Mouse (Mus musculus) kidney, embryonic 16.5 days (tissue): ENCODE results near the gene Ctss. TPM values are rescaled to one million over a fixed set of nuclear protein-coding genes. Genes with fewer than 3 reads are reported as not detected.

Experiments
- ATAC-seq: fragments of 200-750 bp; cut with Nextera tagmentation; 2 replicates; pipeline ENCODE4 v1.8.0; 2017; ENCODE audit warnings: moderate TSS enrichment; ENCODE audit not compliant: low FRiP score, low TSS enrichment
- H3K27ac ChIP-seq: fragments of 300-500 bp; sonication (generic); 2 replicates; pipeline ENCODE4 v1.5.1; 2014; ENCODE audit warnings: low read length
- H3K27me3 ChIP-seq: fragments of 300-500 bp; sonication (generic); 2 replicates; pipeline ENCODE4 v1.6.1; 2014; ENCODE audit warnings: low read length, control low read depth, mixed read lengths; ENCODE audit not compliant: insufficient read depth
- H3K36me3 ChIP-seq: fragments of 300-500 bp; sonication (generic); 2 replicates; pipeline ENCODE4 v1.6.1; 2014; ENCODE audit warnings: low read length, control low read depth, mixed read lengths; ENCODE audit not compliant: insufficient read depth
- H3K4me1 ChIP-seq: fragments of 300-500 bp; sonication (generic); 2 replicates; pipeline ENCODE4 v1.6.1; 2014; ENCODE audit warnings: low read length, control low read depth, mixed read lengths; ENCODE audit not compliant: insufficient read depth
- H3K4me2 ChIP-seq: fragments of 300-500 bp; sonication (generic); replicated peaks from 2 replicates; pipeline ENCODE4 v1.6.1; 2014; ENCODE audit warnings: low read depth, low read length
- H3K4me3 ChIP-seq: fragments of 300-500 bp; sonication (generic); 2 replicates; pipeline ENCODE4 v1.5.1; 2014; ENCODE audit warnings: mild to moderate bottlenecking, low read length
- H3K9ac ChIP-seq: fragments of 300-500 bp; sonication (generic); replicated peaks from 2 replicates; pipeline ENCODE4 v1.6.1; 2014; ENCODE audit warnings: low read length
- H3K9me3 ChIP-seq: fragments of 300-500 bp; sonication (generic); 2 replicates; pipeline ENCODE4 v1.6.1; 2016; ENCODE audit warnings: low read length, control low read depth
- WGBS: fragments of 180-500 bp; shearing (Covaris S2); extraction: QIAGEN DNeasy Blood & Tissue Kit; methylation state at CpG from one replicate; pipeline ENCODE4 v1.1.7; 2014; 5-methylcytosine and 5-hydroxymethylcytosine counted together
- polyA plus RNA-seq: library from polyadenylated mRNA; unstranded; fragments of >200 nt; fragmentation: Nextera tagmentation; extraction: Ambion mirVana; gene quantifications from 2 replicates; pipeline ENCODE4 v1.2.1, GENCODE M21; 2015

The Ctss gene
- polyA plus RNA-seq, 1 experiment from 2014 or later: 12.1 TPM

DNA sequence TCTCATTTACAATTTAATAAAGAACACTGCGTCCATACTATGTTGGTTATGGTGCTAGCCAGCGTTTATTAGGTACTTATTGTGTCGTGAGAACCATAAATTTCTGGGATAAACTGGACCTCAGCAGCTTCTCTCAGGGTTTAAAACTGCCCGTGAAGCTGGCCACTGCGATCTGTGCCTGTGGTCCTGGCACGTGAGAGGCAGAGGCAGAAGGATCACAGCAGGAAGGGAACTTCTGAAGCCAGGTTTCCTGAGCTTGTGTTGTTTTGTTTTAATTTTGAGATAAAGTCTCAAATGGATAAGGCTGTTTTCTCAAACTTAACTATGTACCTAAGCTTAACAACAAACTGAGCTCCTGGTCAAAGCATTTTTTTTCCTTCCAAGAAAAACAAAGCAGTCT, 17.2 kb upstream of the Ctss start:
- Histone ChIP-seq H3K27me3 (no peaks in the 10 kb centered on the region), H3K36me3 (0 out of 2 replicates have a peak, but pooled peaks cover 9% of the 10 kb centered on the region), H3K9ac (no peak overlapping the region), H3K4me1 (no peaks in the 10 kb centered on the region), H3K27ac (no peak overlapping the region), H3K4me3 (no peak overlapping the region), H3K4me2 (no peak overlapping the region), H3K9me3 (no peaks in the 10 kb centered on the region)
- ATAC-seq: no peak
- 60% methylated on average over 6 of the region's 6 CpGs for WGBS

GRCm38 (mm10) chr3:95511611-95512180, 14.9 kb upstream of the Ctss start:
- ATAC-seq: no peak
- 0 out of 2 replicates have a peak, but pooled peaks cover 6% of the 10 kb centered on the region for H3K36me3 ChIP-seq

GRCm38 (mm10) chr3:95516614-95517041, 10.0 kb upstream of the Ctss start:
- no peak for ATAC-seq
- WGBS: 88% methylated on average over 3 of the region's 3 CpGs
- Histone ChIP-seq H3K27me3 (no peaks in the 10 kb centered on the region), H3K36me3 (no peaks in the 10 kb centered on the region), H3K27ac (no peak overlapping the region), H3K9ac (no peak overlapping the region), H3K9me3 (no peaks in the 10 kb centered on the region), H3K4me1 (no peaks in the 10 kb centered on the region), H3K4me3 (no peak overlapping the region), H3K4me2 (no peak overlapping the region)

More at GRCm38 (mm10) chr3:95511611-95512180, 14.9 kb upstream of the Ctss start:
- Histone ChIP-seq H3K9me3 (no peaks in the 10 kb centered on the region), H3K27me3 (no peaks in the 10 kb centered on the region), H3K4me3 (no peak overlapping the region), H3K4me2 (no peak overlapping the region), H3K9ac (no peak overlapping the region), H3K27ac (no peak overlapping the region), H3K4me1 (no peaks in the 10 kb centered on the region)
- WGBS: 71% methylated on average over 9 of the region's 9 CpGs

GRCm38 (mm10) chr3:95517493-95517898, 9.1 kb upstream of the Ctss start:
- Histone ChIP-seq H3K9ac (no peak overlapping the region), H3K9me3 (no peaks in the 10 kb centered on the region), H3K4me1 (no peaks in the 10 kb centered on the region), H3K4me2 (no peak overlapping the region), H3K36me3 (no peaks in the 10 kb centered on the region), H3K27ac (no peak overlapping the region), H3K27me3 (no peaks in the 10 kb centered on the region), H3K4me3 (no peak overlapping the region)
- ATAC-seq: peak; percentile 46
- 23% methylated on average over 10 of the region's 10 CpGs for WGBS

- Histone ChIP-seq H3K9me3 (no peaks in the 10 kb centered on the region), H3K4me3 (no peak overlapping the region), H3K4me2 (no peak overlapping the region), H3K27me3 (no peaks in the 10 kb centered on the region), H3K27ac (no peak overlapping the region), H3K36me3 (no peaks in the 10 kb centered on the region), H3K4me1 (no peaks in the 10 kb centered on the region), H3K9ac (no peak overlapping the region)
- ATAC-seq: no peak
- WGBS: 82% methylated on average over 7 of the region's 7 CpGs
These were observed 7.7 kb upstream of the Ctss start for GRCm38 (mm10) chr3:95518891-95519290.

DNA sequence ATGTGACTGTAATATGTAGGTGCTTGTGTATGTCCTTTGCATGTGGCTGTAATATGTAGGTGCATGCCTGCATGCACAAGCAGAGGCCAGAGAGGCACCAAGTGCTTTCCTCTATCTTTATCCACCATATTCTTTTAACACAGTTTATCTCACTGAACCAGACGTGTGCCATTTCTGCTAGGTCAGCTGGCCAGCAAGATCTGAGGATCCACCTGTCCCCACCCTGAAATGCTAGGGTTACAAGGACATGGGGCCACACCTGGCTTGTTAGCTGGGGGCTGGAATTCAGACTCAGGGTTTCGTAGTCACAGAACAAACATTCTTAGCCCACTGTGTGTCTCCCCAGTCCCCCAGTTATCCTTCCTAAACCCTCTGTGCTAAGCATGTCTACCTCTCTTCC, 7.3 kb upstream of the Ctss start:
- 82% methylated on average over 2 of the region's 2 CpGs for WGBS
- no peak overlapping the region for H3K9ac ChIP-seq
- no peaks in the 10 kb centered on the region for H3K27me3 ChIP-seq
- H3K4me2 ChIP-seq: no peak overlapping the region
- no peaks in the 10 kb centered on the region for H3K9me3 ChIP-seq
- H3K4me1 ChIP-seq: no peaks in the 10 kb centered on the region
- H3K27ac ChIP-seq: no peak overlapping the region
- no peaks in the 10 kb centered on the region for H3K36me3 ChIP-seq
- ATAC-seq: no peak
- H3K4me3 ChIP-seq: no peak overlapping the region

DNA sequence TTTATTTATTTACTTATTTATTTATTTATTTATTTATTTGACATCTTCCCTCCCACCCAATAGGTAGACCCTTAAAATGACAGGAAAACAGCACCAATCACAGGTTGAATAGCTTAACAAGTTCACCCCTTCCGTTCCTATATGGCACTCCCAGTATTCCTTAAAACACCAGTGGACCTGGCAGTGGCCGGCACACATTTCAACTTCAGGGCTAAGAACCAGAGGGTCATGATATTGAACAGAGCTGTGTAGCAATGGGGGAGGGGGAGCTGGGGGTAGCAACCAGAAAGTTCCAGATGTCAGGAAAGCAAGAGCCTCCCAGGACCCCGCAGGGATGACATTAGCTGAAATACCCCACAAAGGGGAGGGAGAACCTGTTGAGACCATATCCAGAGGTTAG, 6.5 kb upstream of the Ctss start:
- Histone ChIP-seq H3K27me3 (no peaks in the 10 kb centered on the region), H3K4me1 (no peaks in the 10 kb centered on the region), H3K36me3 (no peaks in the 10 kb centered on the region), H3K9me3 (no peaks in the 10 kb centered on the region), H3K4me3 (no peak overlapping the region), H3K9ac (no peak overlapping the region), H3K4me2 (no peak overlapping the region), H3K27ac (no peak overlapping the region)
- no peak for ATAC-seq
- 85% methylated on average over 3 of the region's 3 CpGs for WGBS

DNA sequence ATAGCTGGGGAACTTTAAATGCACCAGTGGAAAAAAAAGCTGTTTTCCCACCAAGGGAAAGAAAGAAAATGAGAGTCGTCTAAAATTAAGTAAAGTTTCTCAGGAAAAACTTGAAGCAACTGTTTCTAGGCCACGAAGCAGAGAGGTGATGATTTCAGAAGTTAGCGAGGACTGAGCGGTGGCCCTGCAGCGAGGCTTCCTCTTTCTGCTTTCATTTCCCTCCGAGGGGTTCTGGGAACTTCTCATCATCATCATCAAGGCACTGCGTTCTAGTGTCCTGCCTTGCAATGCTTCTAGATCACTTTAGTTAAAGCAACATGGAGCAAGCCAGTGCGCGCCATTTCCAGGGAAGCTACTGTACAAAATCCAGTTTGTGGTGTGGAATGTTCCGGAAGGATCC, 5.4 kb upstream of the Ctss start:
- no peak overlapping the region for H3K4me2 ChIP-seq
- ATAC-seq: no peak
- H3K27ac ChIP-seq: no peak overlapping the region
- whole genome bisulfite sequencing: 86% methylated on average over 10 of the region's 10 CpGs
- H3K4me1 ChIP-seq: no peaks in the 10 kb centered on the region
- no peak overlapping the region for H3K9ac ChIP-seq
- no peaks in the 10 kb centered on the region for H3K27me3 ChIP-seq
- H3K36me3 ChIP-seq: no peaks in the 10 kb centered on the region
- H3K9me3 ChIP-seq: no peaks in the 10 kb centered on the region
- no peak overlapping the region for H3K4me3 ChIP-seq

- H3K4me1 ChIP-seq: no peaks in the 10 kb centered on the region
- H3K9ac ChIP-seq: no peak overlapping the region
- H3K4me2 ChIP-seq: no peak overlapping the region
- WGBS: 51% methylated on average over 3 of the region's 3 CpGs
- H3K36me3 ChIP-seq: no peaks in the 10 kb centered on the region
- no peak overlapping the region for H3K4me3 ChIP-seq
- H3K27me3 ChIP-seq: no peaks in the 10 kb centered on the region
- ATAC-seq: no peak
- H3K9me3 ChIP-seq: no peaks in the 10 kb centered on the region
- H3K27ac ChIP-seq: no peak overlapping the region
These were observed 2.9 kb upstream of the Ctss start for GRCm38 (mm10) chr3:95523662-95524061.

DNA sequence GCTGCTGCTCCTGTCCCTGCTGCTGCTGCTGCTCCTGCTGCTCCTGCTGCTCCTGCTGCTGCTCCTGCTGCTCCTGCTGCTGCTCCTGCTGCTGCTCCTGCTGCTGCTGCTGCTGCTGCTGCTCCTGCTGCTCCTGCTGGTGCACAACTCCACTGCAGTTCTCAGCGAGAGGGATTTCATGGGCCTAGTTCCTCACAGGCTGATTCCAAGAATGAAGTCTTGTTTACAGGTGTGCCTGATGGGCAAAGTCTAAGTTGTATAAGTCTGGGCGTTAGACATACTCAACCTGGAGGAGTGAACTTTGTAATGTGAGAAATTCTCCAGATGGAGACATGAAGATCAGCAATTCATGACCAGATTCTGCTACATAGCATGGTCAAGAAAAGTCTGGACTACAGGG, 1.9 kb upstream of the Ctss start:
- Histone ChIP-seq H3K9ac (no peak overlapping the region), H3K4me1 (no peaks in the 10 kb centered on the region), H3K9me3 (no peaks in the 10 kb centered on the region), H3K27me3 (no peaks in the 10 kb centered on the region), H3K36me3 (no peaks in the 10 kb centered on the region), H3K4me2 (no peak overlapping the region), H3K4me3 (no peak overlapping the region), H3K27ac (no peak overlapping the region)
- ATAC-seq: no peak
- WGBS: 61% methylated on average over 2 of the region's 2 CpGs
